Mouse (Mus musculus): ENCODE data around the gene Cog4.
"Not testable (repeated sequence)": the region's sequence is repeated elsewhere in the genome, so short reads cannot be mapped to it uniquely, and the experiment has no call there.

Cog4 gene

GRCm38 (mm10) chr8:110892040-110892439, 45.6 kb downstream of the Cog4 start:
- no peak for DNase-seq

- DNase-seq = no peak
These were observed 46.5 kb downstream of the Cog4 start for GRCm38 (mm10) chr8:110892913-110893312.

- no peak for DNase-seq
These were observed 48.5 kb downstream of the Cog4 start for GRCm38 (mm10) chr8:110894851-110895250.

- no peak for DNase-seq
These were observed 48.9 kb downstream of the Cog4 start for GRCm38 (mm10) chr8:110895254-110895653.

- DNase-seq = no peak
These were observed 49.4 kb downstream of the Cog4 start for GRCm38 (mm10) chr8:110895812-110896211.

GRCm38 (mm10) chr8:110897495-110897894, 51.1 kb downstream of the Cog4 start:
- DNase-seq = no peak

- DNase-seq = no peak
These were observed 54.7 kb downstream of the Cog4 start for GRCm38 (mm10) chr8:110901056-110901455.

- DNase-seq = peak; percentile 91 to 92
These were observed 55.6 kb downstream of the Cog4 start, which contains the start of gene Fuk for GRCm38 (mm10) chr8:110901839-110902578. Fuk (minus strand) TSS chr8:110902488.

- DNase-seq = no peak
These were observed 56.2 kb downstream of the Cog4 start for GRCm38 (mm10) chr8:110902579-110902965.

GRCm38 (mm10) chr8:110905404-110905803, 59.0 kb downstream of the Cog4 start:
- DNase-seq = no peak

- no peak for DNase-seq
These were observed 60.3 kb downstream of the Cog4 start for GRCm38 (mm10) chr8:110906682-110907081.

- DNase-seq = not testable (repeated sequence)
These were observed 63.5 kb downstream of the Cog4 start for GRCm38 (mm10) chr8:110909850-110910249.

- no peak for DNase-seq
These were observed 65.5 kb downstream of the Cog4 start for GRCm38 (mm10) chr8:110911576-110912570.

GRCm38 (mm10) chr8:110917415-110917814, 71.0 kb downstream of the Cog4 start:
- peak; percentile 94 to 97 for DNase-seq

- DNase-seq = no peak
These were observed 71.6 kb downstream of the Cog4 start for GRCm38 (mm10) chr8:110918027-110918426.

GRCm38 (mm10) chr8:110918460-110918859, 72.1 kb downstream of the Cog4 start:
- no peak for DNase-seq

- peak; percentile 86 to 95 for DNase-seq
These were observed 73.1 kb downstream of the Cog4 start, which contains the start of gene St3gal2 for GRCm38 (mm10) chr8:110919341-110920031. St3gal2 (plus strand) TSS chr8:110919922.

GRCm38 (mm10) chr8:110920032-110920772, 73.8 kb downstream of the Cog4 start:
- DNase-seq = peak in 1 of 2 experiments; percentile 65

GRCm38 (mm10) chr8:110920773-110921277, 74.4 kb downstream of the Cog4 start:
- no peak for DNase-seq

GRCm38 (mm10) chr8:110921492-110922230, 75.3 kb downstream of the Cog4 start:
- peak; percentile 48 to 56 for DNase-seq

GRCm38 (mm10) chr8:110925691-110926140, 79.3 kb downstream of the Cog4 start:
- DNase-seq = no peak
